Mouse (Mus musculus): ENCODE data around the gene Tbxas1.

Tbxas1 gene

DNA sequence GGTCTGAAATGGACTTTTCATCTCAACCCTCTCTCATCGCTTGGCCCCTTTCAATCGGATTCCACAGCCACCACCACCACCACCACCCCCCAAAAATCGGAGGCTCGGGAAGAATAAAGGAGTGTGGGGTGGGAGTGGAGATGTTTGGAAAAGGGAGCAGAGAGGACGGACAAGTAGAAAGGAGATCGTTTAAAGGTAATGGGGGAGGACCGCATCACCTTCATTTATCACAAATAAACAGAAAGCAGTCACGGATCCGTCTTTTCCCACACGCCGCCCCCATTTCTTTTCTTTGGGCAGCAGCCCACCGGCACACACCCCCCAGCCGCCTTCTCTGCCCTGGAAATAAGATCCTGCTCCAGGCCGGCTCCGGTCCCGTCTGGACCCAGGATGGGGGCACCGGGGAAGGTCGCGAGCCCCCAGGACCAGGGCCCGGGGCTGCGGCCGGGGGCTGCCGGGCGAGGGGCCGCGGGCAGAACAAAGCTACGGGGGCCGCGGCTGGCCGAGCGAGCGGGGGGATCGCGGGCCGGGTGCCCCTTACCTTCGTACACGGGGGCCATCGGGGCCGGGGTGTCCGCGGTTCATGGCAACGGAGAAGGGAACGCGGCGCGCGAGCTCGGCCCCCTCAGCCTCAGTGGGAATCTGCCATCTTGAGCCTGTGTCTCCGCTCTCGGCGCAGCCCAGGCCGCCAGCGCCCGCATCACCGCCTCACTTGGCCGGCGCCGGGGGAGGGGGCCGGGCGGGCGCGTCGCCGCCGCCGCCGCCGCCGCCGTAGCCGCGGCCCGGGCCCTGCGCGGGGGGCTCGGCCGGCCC is at the start of gene Tbxas1:
Gene Tbxas1, plus strand, starts transcription at position 147 of the 813 bp plus-strand sequence.
- peak; percentile 43 for DNase-seq (ENCODE audit: low spot score)

DNA sequence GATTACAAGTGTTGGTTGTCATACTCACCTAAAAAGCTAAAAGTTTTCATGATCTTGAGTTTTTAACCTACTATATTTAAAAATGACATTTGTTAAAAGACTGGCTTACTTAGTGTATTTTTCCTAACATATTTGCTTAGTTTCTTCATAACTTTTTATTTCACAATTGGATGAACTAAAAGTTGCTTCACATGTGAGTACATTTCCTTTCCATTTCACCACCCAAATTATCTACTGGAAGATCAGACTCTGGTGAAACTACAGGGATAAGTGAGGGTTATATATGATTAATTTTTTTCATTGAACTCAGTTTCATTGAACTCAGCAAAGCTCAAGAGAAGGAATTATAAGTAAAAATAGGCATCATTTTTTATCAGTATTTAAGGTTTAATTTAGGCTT is 49.3 kb upstream of the Tbxas1 start:
- DNase-seq (ENCODE audit: low spot score) = no peak

DNA sequence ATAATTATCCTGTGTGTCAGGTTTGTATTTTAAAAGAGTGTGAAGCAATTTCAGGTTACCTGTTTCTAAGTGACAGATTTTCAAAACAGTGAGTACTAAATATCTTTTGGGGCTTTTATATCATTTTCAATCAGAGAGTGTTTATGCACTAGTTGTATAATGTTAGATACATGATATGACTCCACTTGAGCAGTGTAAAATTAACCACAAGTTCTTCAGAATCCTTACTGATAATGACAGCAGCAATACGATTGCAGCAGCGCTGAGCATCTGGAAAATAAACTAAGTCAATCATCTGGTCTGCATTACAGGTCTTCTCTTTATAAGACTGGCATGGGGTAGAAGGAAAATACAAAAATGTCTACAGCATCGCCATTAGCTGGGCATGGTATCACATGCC is 48.3 kb upstream of the Tbxas1 start:
- DNase-seq (ENCODE audit: low spot score) = no peak

DNA sequence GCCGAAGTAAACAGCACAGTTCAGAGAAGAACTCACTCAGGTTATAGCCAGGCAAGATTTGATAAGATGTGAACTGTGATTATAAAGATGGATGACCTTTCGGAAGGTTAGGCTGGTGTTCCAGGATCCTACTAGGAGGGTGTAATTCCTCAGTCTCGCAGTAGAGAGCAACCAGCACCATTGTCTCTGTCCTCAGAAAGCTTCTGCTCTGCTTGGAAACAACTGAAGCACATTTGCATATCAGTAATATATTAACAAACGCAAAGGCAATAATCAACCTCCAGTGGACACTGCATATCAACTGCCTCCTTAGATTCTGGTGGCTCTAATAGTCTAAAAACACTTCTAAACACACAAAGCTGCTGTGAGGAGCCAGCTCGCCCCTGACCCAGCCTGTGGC is 47.8 kb upstream of the Tbxas1 start:
- peak; percentile 15 for DNase-seq (ENCODE audit: low spot score)

- no peak for DNase-seq (ENCODE audit: low spot score)
Measured at GRCm38 (mm10) chr6:38828211-38828610, 47.0 kb upstream of the Tbxas1 start.

- DNase-seq (ENCODE audit: low spot score) = no peak
Measured at GRCm38 (mm10) chr6:38829452-38829851, 45.8 kb upstream of the Tbxas1 start.

- no peak for DNase-seq (ENCODE audit: low spot score)
Measured at GRCm38 (mm10) chr6:38833721-38834120, 41.5 kb upstream of the Tbxas1 start.

- DNase-seq (ENCODE audit: low spot score) = no peak
Measured at GRCm38 (mm10) chr6:38834727-38835126, 40.5 kb upstream of the Tbxas1 start.

DNA sequence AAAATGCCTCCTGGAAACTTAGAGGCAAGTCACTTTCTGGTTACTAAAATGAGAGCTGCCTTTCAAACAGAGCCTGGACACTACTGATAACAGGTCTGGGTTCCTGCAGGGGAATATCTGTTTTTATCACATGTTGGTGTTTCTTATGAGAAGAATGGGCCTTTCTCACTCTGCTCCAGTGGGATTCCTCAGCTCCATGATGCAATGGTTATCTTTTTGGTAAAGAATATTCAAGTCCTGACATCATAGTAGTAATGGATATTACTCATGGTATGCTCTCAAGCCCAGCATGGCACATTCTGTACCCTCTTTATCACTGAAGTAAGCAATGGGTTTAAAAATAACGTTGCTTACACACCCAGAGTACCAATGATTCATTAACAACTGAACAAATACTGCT is 40.0 kb upstream of the Tbxas1 start:
- DNase-seq (ENCODE audit: low spot score) = no peak

DNA sequence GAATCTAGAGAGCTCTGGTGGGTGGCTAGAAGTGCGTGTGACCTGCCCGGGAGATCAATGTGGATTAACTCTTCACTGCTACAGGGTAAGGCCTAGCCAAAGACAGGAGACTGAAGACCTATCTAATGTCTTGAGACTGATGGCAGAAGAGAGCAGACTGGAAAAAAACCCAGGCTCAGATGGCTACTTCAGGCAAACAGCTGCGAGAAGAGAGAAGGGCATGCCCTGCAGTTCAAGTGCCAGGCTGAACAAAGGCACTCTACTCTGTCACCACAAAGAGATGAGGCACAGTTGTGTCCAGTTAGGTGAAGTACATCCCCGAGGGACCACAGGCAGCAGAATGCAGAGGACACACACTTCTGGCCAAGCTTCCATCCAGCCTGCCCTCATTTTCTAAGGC is 37.1 kb upstream of the Tbxas1 start:
- no peak for DNase-seq (ENCODE audit: low spot score)

DNA sequence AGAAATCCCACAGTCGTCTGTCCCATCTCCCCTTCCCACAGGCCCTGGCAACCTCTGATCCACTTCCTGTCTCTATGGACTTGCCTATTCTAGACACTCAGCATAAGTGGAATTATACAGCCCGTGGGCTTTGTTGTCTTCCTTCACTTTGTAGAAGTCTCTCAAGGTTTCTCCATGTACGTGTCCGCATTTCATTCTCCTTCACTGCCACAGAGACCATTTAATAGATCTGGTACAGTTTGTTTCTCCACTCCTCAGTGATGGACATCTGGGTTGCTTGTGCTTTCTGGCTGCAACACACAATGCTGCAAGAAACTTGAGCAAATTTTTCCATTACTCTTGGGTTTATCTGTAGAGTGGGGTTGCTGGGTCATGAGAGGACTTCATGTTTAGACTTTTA is 35.3 kb upstream of the Tbxas1 start:
- DNase-seq (ENCODE audit: low spot score) = no peak

- no peak for DNase-seq (ENCODE audit: low spot score)
Measured at GRCm38 (mm10) chr6:38840380-38840779, 34.8 kb upstream of the Tbxas1 start.

GRCm38 (mm10) chr6:38840780-38841179 is 34.4 kb upstream of the Tbxas1 start:
- DNase-seq (ENCODE audit: low spot score) = no peak

- DNase-seq (ENCODE audit: low spot score) = no peak
Measured at GRCm38 (mm10) chr6:38841551-38841950, 33.7 kb upstream of the Tbxas1 start.

GRCm38 (mm10) chr6:38845117-38845516 is 30.1 kb upstream of the Tbxas1 start:
- DNase-seq (ENCODE audit: low spot score) = no peak

DNA sequence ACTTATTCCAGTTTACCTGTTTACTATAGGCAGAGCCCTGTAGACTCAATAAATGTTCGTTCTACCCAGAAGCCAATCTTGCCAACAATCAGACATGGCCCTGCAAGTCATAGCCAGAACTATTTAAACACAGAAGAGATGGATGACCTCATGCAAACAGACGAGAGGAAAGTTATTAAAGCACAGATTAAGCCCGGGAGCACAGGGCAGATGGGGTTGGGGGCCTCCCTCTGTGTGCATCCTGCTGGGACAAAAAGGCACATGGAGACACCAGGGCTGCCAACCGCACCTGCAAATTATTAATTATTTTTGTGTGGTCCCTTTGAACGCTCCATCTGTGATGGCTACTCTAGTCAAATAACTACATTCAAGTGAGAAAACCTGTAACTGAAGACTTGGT is 29.3 kb upstream of the Tbxas1 start:
- DNase-seq (ENCODE audit: low spot score) = no peak

DNA sequence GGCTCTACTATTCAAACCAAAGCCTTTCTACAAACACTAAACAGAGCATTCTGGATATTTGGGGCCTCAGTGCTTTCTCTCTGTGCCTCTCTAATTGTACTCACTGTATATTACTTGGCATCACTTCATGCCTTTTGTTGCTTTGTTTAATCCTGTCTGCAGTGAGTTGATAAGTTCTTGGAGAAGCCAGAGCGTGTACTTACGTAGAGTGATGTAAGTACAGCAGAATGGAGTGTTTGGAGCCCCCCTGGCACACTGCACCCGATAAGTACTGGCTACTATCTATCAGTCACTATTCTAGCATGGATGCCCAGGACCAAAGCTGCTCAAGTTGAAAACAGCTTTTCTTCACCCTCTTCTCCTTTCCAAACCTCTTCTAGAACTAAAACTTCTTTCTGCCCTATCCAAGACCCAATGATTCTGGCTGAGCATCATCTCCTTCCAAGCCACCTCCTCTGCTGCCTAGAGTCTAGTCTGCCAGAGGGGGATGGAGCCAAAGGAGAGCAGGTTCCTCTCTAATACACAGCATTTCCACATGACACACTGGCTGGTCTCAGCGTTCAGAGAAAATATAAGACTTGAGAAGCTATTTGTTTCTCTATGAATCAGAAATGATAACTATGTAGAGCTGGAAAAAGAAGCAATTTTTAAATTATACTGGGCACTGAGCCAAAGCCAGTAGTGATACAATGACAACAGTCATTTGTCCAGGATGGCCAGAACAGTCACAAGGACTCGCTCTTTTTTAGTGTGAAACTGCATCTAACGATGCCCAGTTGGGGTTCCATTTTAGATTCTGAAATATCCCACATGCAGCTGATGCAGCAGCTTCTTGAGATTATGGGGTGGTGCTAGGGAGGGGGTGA is 28.6 kb upstream of the Tbxas1 start:
- DNase-seq (ENCODE audit: low spot score) = no peak

- no peak for DNase-seq (ENCODE audit: low spot score)
Measured at GRCm38 (mm10) chr6:38847447-38847846, 27.8 kb upstream of the Tbxas1 start.

DNA sequence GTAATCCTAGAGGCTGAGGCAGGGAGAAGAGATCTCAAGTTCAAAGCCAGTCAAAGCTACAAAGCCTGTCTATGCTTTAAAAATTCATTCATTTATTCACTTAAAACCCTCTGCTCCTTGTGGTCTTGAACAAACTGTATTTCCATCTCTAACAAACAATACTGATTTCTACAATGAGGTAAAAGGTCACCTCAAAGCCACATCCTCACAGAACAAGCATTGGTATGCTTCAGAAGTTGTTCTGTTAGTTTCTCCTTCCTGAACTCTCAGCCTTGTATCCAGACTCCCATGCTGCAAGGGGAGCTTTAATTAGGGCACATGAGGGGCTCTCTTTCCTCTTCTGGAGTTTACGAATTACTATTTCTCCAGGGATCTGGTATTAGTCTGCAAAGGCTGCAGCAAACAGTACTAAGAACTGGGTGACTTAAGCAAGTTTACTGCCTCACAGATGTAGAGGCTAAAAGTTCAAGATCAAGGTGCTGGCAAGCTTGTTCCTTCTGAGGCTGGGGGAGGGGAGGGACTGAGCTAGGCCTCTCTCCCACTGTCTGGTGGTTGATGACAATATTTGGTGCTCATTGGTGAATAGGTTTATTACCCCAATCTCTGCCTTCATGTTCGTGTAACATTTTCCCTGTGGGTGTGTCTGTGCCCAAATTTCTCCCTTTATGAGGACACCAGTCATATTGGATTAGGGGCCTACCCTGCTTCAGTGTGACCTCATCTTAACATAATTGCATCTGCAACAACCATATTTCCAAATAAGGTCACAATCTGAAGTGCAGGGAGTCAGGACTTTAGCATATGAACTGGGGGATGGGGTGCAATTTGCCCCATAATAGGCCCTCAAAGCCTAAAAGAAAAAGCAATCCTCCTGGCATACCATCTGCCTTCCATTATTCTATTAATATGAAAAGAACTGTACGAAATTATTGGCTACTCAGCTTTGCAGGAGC is 27.0 kb upstream of the Tbxas1 start:
- no peak for DNase-seq (ENCODE audit: low spot score)

GRCm38 (mm10) chr6:38850715-38851259 is 24.4 kb upstream of the Tbxas1 start:
- no peak for DNase-seq (ENCODE audit: low spot score)

GRCm38 (mm10) chr6:38851740-38852139 is 23.5 kb upstream of the Tbxas1 start:
- DNase-seq (ENCODE audit: low spot score) = no peak

GRCm38 (mm10) chr6:38853561-38853992 is 21.6 kb upstream of the Tbxas1 start:
- DNase-seq (ENCODE audit: low spot score) = no peak

Data from yolk sac, embryonic 10.5 days (tissue).